Mouse (Mus musculus) neural tube, embryonic 12.5 days (tissue): ENCODE results near the gene Tfap2e. TPM values are rescaled to one million over a fixed set of nuclear protein-coding genes. Genes with fewer than 3 reads are reported as not detected.

Experiments
- ATAC-seq: fragments of 200-750 bp; cut with Nextera tagmentation; 2 replicates; pipeline ENCODE4 v1.8.0; 2017; ENCODE audit warnings: low read depth, mild to moderate bottlenecking, moderate TSS enrichment, moderate library complexity; ENCODE audit not compliant: low FRiP score
- H3K27ac ChIP-seq: fragments of 300-500 bp; sonication (generic); 2 replicates; pipeline ENCODE4 v1.5.1; 2016
- H3K27me3 ChIP-seq: fragments of 300-500 bp; sonication (generic); replicated peaks from 2 replicates; pipeline ENCODE4 v1.6.1; 2016; ENCODE audit warnings: mild to moderate bottlenecking
- H3K36me3 ChIP-seq: fragments of 300-500 bp; sonication (generic); 2 replicates; pipeline ENCODE4 v1.6.1; 2016; ENCODE audit warnings: mild to moderate bottlenecking
- H3K4me1 ChIP-seq: fragments of 300-500 bp; sonication (generic); 2 replicates; pipeline ENCODE4 v1.6.1; 2016
- H3K4me2 ChIP-seq: fragments of 300-500 bp; sonication (generic); replicated peaks from 2 replicates; pipeline ENCODE4 v1.6.1; 2016; ENCODE audit warnings: mild to moderate bottlenecking
- H3K4me3 ChIP-seq: fragments of 300-500 bp; sonication (generic); 2 replicates; pipeline ENCODE4 v1.5.1; 2016
- H3K9ac ChIP-seq: fragments of 300-500 bp; sonication (generic); 2 replicates; pipeline ENCODE4 v1.6.1; 2016; ENCODE audit warnings: mild to moderate bottlenecking
- H3K9me3 ChIP-seq: fragments of 300-500 bp; sonication (generic); 2 replicates; pipeline ENCODE4 v1.6.1; 2016; ENCODE audit warnings: mild to moderate bottlenecking
- WGBS: fragments of 180-500 bp; shearing (Covaris S2); methylation state at CpG from one replicate; pipeline ENCODE4 v1.1.7; 2016; 5-methylcytosine and 5-hydroxymethylcytosine counted together
- polyA plus RNA-seq: library from polyadenylated mRNA; unstranded; fragments of >200 nt; fragmentation: Nextera tagmentation; extraction: Ambion mirVana; gene quantifications from 2 replicates; pipeline ENCODE4 v1.2.1, GENCODE M21; 2016

Gene Tfap2e
- polyA plus RNA-seq, 1 experiment from 2014 or later, result 0.38 TPM

- Histone ChIP-seq H3K27ac (no peak overlapping the region), H3K27me3 (no peaks in the 10 kb centered on the region), H3K9ac (0 out of 2 replicates have a peak overlapping the region, but pooled peaks have one; percentile 21), H3K4me1 (peaks cover 46% of the 10 kb centered on the region), H3K9me3 (no peaks in the 10 kb centered on the region), H3K36me3 (peaks cover 47% of the 10 kb centered on the region), H3K4me3 (no peak overlapping the region), H3K4me2 (0 out of 2 replicates have a peak overlapping the region, but pooled peaks have one; percentile 16)
- 93% methylated on average over 26 of the region's 26 CpGs for WGBS
- no peak for ATAC-seq
Observed at GRCm38 (mm10) chr4:126750046-126750683, 14.1 kb upstream of the Tfap2e start.

GRCm38 (mm10) chr4:126749553-126749952, 13.5 kb upstream of the Tfap2e start:
- H3K27ac ChIP-seq, result no peak overlapping the region
- H3K9ac ChIP-seq, result no peak overlapping the region
- H3K4me1 ChIP-seq, result peaks cover 40% of the 10 kb centered on the region
- 0 out of 2 replicates have a peak, but pooled peaks cover 5% of the 10 kb centered on the region for H3K27me3 ChIP-seq
- peaks cover 53% of the 10 kb centered on the region for H3K36me3 ChIP-seq
- no peak overlapping the region for H3K4me3 ChIP-seq
- H3K9me3 ChIP-seq, result no peaks in the 10 kb centered on the region
- WGBS, result 87% methylated on average over 11 of the region's 11 CpGs
- no peak for ATAC-seq
- H3K4me2 ChIP-seq, result 0 out of 2 replicates have a peak overlapping the region, but pooled peaks have one; percentile 16

- Histone ChIP-seq H3K27ac (no peak overlapping the region), H3K4me2 (no peak overlapping the region), H3K4me1 (peaks cover 34% of the 10 kb centered on the region), H3K9ac (0 out of 2 replicates have a peak overlapping the region, but pooled peaks have one; percentile 6), H3K9me3 (no peaks in the 10 kb centered on the region), H3K36me3 (peaks cover 63% of the 10 kb centered on the region), H3K4me3 (no peak overlapping the region), H3K27me3 (peaks cover 6% of the 10 kb centered on the region; the same call in 1 of the 2 replicates)
- WGBS, result 95% methylated on average over 8 of the region's 8 CpGs
- ATAC-seq, result no peak
Observed at GRCm38 (mm10) chr4:126748381-126748780, 12.3 kb upstream of the Tfap2e start.

- Histone ChIP-seq H3K9ac (no peak overlapping the region), H3K4me2 (no peak overlapping the region), H3K27ac (no peak overlapping the region), H3K9me3 (no peaks in the 10 kb centered on the region), H3K4me3 (no peak overlapping the region), H3K27me3 (peaks cover 10% of the 10 kb centered on the region), H3K4me1 (peaks cover 21% of the 10 kb centered on the region), H3K36me3 (peaks cover 63% of the 10 kb centered on the region)
- no peak for ATAC-seq
- 89% methylated on average over 10 of the region's 10 CpGs for WGBS
Observed at GRCm38 (mm10) chr4:126746194-126746840, 10.3 kb upstream of the Tfap2e start.

- no peak for ATAC-seq
- H3K4me3 ChIP-seq, result no peak overlapping the region
- WGBS, result 37% methylated on average over 13 of the region's 13 CpGs
Observed at GRCm38 (mm10) chr4:126745506-126746193, 9.6 kb upstream of the Tfap2e start.

GRCm38 (mm10) chr4:126744831-126745230, 8.8 kb upstream of the Tfap2e start:
- Histone ChIP-seq H3K9me3 (no peaks in the 10 kb centered on the region), H3K4me1 (peaks cover 8% of the 10 kb centered on the region), H3K27ac (no peak overlapping the region), H3K9ac (no peak overlapping the region), H3K36me3 (peaks cover 56% of the 10 kb centered on the region), H3K27me3 (peaks cover 10% of the 10 kb centered on the region), H3K4me2 (no peak overlapping the region), H3K4me3 (no peak overlapping the region)
- WGBS, result 89% methylated on average over 14 of the region's 14 CpGs
- ATAC-seq, result no peak

More at GRCm38 (mm10) chr4:126745506-126746193, 9.6 kb upstream of the Tfap2e start:
- Histone ChIP-seq H3K4me1 (peaks cover 15% of the 10 kb centered on the region), H3K4me2 (no peak overlapping the region), H3K9ac (no peak overlapping the region), H3K27ac (no peak overlapping the region), H3K36me3 (peaks cover 63% of the 10 kb centered on the region), H3K27me3 (peaks cover 10% of the 10 kb centered on the region), H3K9me3 (no peaks in the 10 kb centered on the region)

GRCm38 (mm10) chr4:126743713-126744112, 7.7 kb upstream of the Tfap2e start:
- Histone ChIP-seq H3K4me2 (no peak overlapping the region), H3K27ac (no peak overlapping the region), H3K9ac (no peak overlapping the region), H3K4me3 (no peak overlapping the region), H3K27me3 (peaks cover 15% of the 10 kb centered on the region), H3K4me1 (no peaks in the 10 kb centered on the region; the same call in none of the 2 replicates), H3K9me3 (no peaks in the 10 kb centered on the region), H3K36me3 (peaks cover 46% of the 10 kb centered on the region)
- no peak for ATAC-seq
- 12% methylated on average over 11 of the region's 11 CpGs for WGBS

GRCm38 (mm10) chr4:126742976-126743375, 6.9 kb upstream of the Tfap2e start:
- Histone ChIP-seq H3K27ac (no peak overlapping the region), H3K27me3 (peaks cover 22% of the 10 kb centered on the region), H3K36me3 (peaks cover 40% of the 10 kb centered on the region), H3K9me3 (no peaks in the 10 kb centered on the region), H3K4me1 (no peaks in the 10 kb centered on the region; the same call in none of the 2 replicates), H3K9ac (no peak overlapping the region), H3K4me2 (no peak overlapping the region), H3K4me3 (no peak overlapping the region)
- WGBS, result 52% methylated on average over 2 of the region's 2 CpGs
- ATAC-seq, result no peak

GRCm38 (mm10) chr4:126741448-126741847, 5.4 kb upstream of the Tfap2e start:
- 6% methylated on average over 12 of the region's 12 CpGs for WGBS
- Histone ChIP-seq H3K9me3 (no peaks in the 10 kb centered on the region), H3K27me3 (peaks cover 38% of the 10 kb centered on the region), H3K4me1 (no peaks in the 10 kb centered on the region; the same call in none of the 2 replicates), H3K9ac (no peak overlapping the region), H3K4me2 (0 out of 2 replicates have a peak overlapping the region, but pooled peaks have one; percentile 25), H3K4me3 (no peak overlapping the region), H3K36me3 (peaks cover 28% of the 10 kb centered on the region), H3K27ac (no peak overlapping the region)
- ATAC-seq, result peak; percentile 67

GRCm38 (mm10) chr4:126739966-126740676, 4.1 kb upstream of the Tfap2e start:
- Histone ChIP-seq H3K4me1 (peaks cover 10% of the 10 kb centered on the region), H3K36me3 (peaks cover 17% of the 10 kb centered on the region), H3K4me2 (no peak overlapping the region), H3K9me3 (no peaks in the 10 kb centered on the region), H3K27ac (no peak overlapping the region), H3K27me3 (peaks cover 51% of the 10 kb centered on the region), H3K9ac (no peak overlapping the region), H3K4me3 (no peak overlapping the region)
- ATAC-seq, result no peak
- 24% methylated on average over 10 of the region's 10 CpGs for WGBS

GRCm38 (mm10) chr4:126735382-126736000, 549 bp downstream of the Tfap2e start:
- peak overlapping the region; percentile 21 for H3K4me3 ChIP-seq
- no peaks in the 10 kb centered on the region for H3K9me3 ChIP-seq
- H3K9ac ChIP-seq, result no peak overlapping the region
- 2% methylated on average over 62 of the region's 62 CpGs for WGBS
- H3K4me2 ChIP-seq, result peak overlapping the region; percentile 50
- peak; percentile 11; the same call in 1 of the 2 replicates for ATAC-seq
- H3K27me3 ChIP-seq, result peaks cover 87% of the 10 kb centered on the region
- no peak overlapping the region for H3K27ac ChIP-seq
- no peaks in the 10 kb centered on the region for H3K36me3 ChIP-seq
- peaks cover 12% of the 10 kb centered on the region for H3K4me1 ChIP-seq
